Mouse (Mus musculus): ENCODE results near the gene Dnal1. TPM values are rescaled to one million over a fixed set of nuclear protein-coding genes. Genes with fewer than 3 reads are reported as not detected.

The Dnal1 gene
- polyA plus RNA-seq, 1 experiment from 2014 or later = 6.1 TPM

GRCm38 (mm10) chr12:84172216-84172615, 58.0 kb downstream of the Dnal1 start:
- H3K4me2 ChIP-seq (replicated peaks) = no peak overlapping the region
- H3K27me3 ChIP-seq = no peaks in the 10 kb centered on the region
- H3K27ac ChIP-seq = no peak overlapping the region
- H3K4me3 ChIP-seq = no peak overlapping the region
- peaks cover 47% of the 10 kb centered on the region for H3K36me3 ChIP-seq
- no peak overlapping the region for H3K9ac ChIP-seq
- H3K4me1 ChIP-seq = peaks cover 35% of the 10 kb centered on the region
- no peaks in the 10 kb centered on the region for H3K9me3 ChIP-seq
- 93% methylated on average over 3 of the region's 3 CpGs for WGBS
- no peak for ATAC-seq (ENCODE audit: low FRiP score, low read depth)

GRCm38 (mm10) chr12:84172862-84173261, 58.7 kb downstream of the Dnal1 start:
- 93% methylated on average over 17 of the region's 17 CpGs for WGBS
- Histone ChIP-seq H3K36me3 (peaks cover 43% of the 10 kb centered on the region), H3K27ac (no peak overlapping the region), H3K27me3 (no peaks in the 10 kb centered on the region), H3K4me1 (peaks cover 42% of the 10 kb centered on the region), H3K9me3 (no peaks in the 10 kb centered on the region), H3K9ac (no peak overlapping the region), H3K4me3 (no peak overlapping the region), H3K4me2 (replicated peaks) (no peak overlapping the region)
- no peak for ATAC-seq (ENCODE audit: low FRiP score, low read depth)

- WGBS = 91% methylated on average over 13 of the region's 13 CpGs
- H3K9me3 ChIP-seq = no peaks in the 10 kb centered on the region
- no peak for ATAC-seq (ENCODE audit: low FRiP score, low read depth)
- H3K27ac ChIP-seq = no peak overlapping the region
- H3K27me3 ChIP-seq = no peaks in the 10 kb centered on the region
- peaks cover 43% of the 10 kb centered on the region for H3K36me3 ChIP-seq
- H3K4me1 ChIP-seq = peaks cover 47% of the 10 kb centered on the region
- H3K9ac ChIP-seq = no peak overlapping the region
- no peak overlapping the region for H3K4me2 ChIP-seq (replicated peaks)
- H3K4me3 ChIP-seq = no peak overlapping the region
Measured at GRCm38 (mm10) chr12:84173309-84173915, 59.2 kb downstream of the Dnal1 start.

GRCm38 (mm10) chr12:84174190-84174811, 60.1 kb downstream of the Dnal1 start:
- peaks cover 41% of the 10 kb centered on the region for H3K36me3 ChIP-seq
- no peaks in the 10 kb centered on the region for H3K9me3 ChIP-seq
- H3K9ac ChIP-seq = 0 out of 2 replicates have a peak overlapping the region, but pooled peaks have one; percentile 8
- H3K27ac ChIP-seq = no peak overlapping the region; the same call in 1 of the 2 replicates
- peak overlapping the region; percentile 72; the same call in 1 of the 2 replicates for H3K4me2 ChIP-seq (replicated peaks)
- WGBS = 79% methylated on average over 9 of the region's 9 CpGs
- H3K4me3 ChIP-seq = no peak overlapping the region
- H3K27me3 ChIP-seq = no peaks in the 10 kb centered on the region
- peaks cover 56% of the 10 kb centered on the region for H3K4me1 ChIP-seq
- no peak for ATAC-seq (ENCODE audit: low FRiP score, low read depth)

- H3K4me3 ChIP-seq = no peak overlapping the region
- no peak for ATAC-seq (ENCODE audit: low FRiP score, low read depth)
- peak overlapping the region; percentile 72 for H3K4me2 ChIP-seq (replicated peaks)
- peaks cover 37% of the 10 kb centered on the region for H3K36me3 ChIP-seq
- H3K9ac ChIP-seq = 0 out of 2 replicates have a peak overlapping the region, but pooled peaks have one; percentile 8
- H3K27ac ChIP-seq = no peak overlapping the region; the same call in 1 of the 2 replicates
- H3K9me3 ChIP-seq = no peaks in the 10 kb centered on the region
- H3K4me1 ChIP-seq = peaks cover 62% of the 10 kb centered on the region
- 78% methylated on average over 6 of the region's 6 CpGs for WGBS
- H3K27me3 ChIP-seq = no peaks in the 10 kb centered on the region
Measured at GRCm38 (mm10) chr12:84174871-84175270, 60.7 kb downstream of the Dnal1 start.

GRCm38 (mm10) chr12:84175659-84176061, 61.5 kb downstream of the Dnal1 start:
- H3K27me3 ChIP-seq = no peaks in the 10 kb centered on the region
- H3K4me2 ChIP-seq (replicated peaks) = peak overlapping the region; percentile 72
- peak overlapping the region; percentile 76 for H3K9ac ChIP-seq
- H3K9me3 ChIP-seq = no peaks in the 10 kb centered on the region
- H3K4me3 ChIP-seq = peak overlapping the region; percentile 51
- peak; percentile 82 for ATAC-seq (ENCODE audit: low FRiP score, low read depth)
- peak overlapping the region; percentile 94 for H3K27ac ChIP-seq
- H3K4me1 ChIP-seq = peaks cover 69% of the 10 kb centered on the region
- H3K36me3 ChIP-seq = peaks cover 32% of the 10 kb centered on the region
- WGBS = under 1% methylated on average over 20 of the region's 20 CpGs

- H3K27ac ChIP-seq = peak overlapping the region; percentile 94
- WGBS = 4% methylated on average over 12 of the region's 13 CpGs
- peak overlapping the region; percentile 72 for H3K4me2 ChIP-seq (replicated peaks)
- H3K27me3 ChIP-seq = no peaks in the 10 kb centered on the region
- peaks cover 75% of the 10 kb centered on the region for H3K4me1 ChIP-seq
- H3K36me3 ChIP-seq = peaks cover 26% of the 10 kb centered on the region
- no peaks in the 10 kb centered on the region for H3K9me3 ChIP-seq
- peak overlapping the region; percentile 51 for H3K4me3 ChIP-seq
- ATAC-seq (ENCODE audit: low FRiP score, low read depth) = no peak
- H3K9ac ChIP-seq = peak overlapping the region; percentile 76
Measured at GRCm38 (mm10) chr12:84176126-84176769, 62.1 kb downstream of the Dnal1 start.

- H3K9ac ChIP-seq = peak overlapping the region; percentile 31
- no peaks in the 10 kb centered on the region for H3K27me3 ChIP-seq
- H3K36me3 ChIP-seq = peaks cover 18% of the 10 kb centered on the region
- peak overlapping the region; percentile 94; the same call in 1 of the 2 replicates for H3K27ac ChIP-seq
- H3K4me2 ChIP-seq (replicated peaks) = peak overlapping the region; percentile 72
- 45% methylated on average over 6 of the region's 6 CpGs for WGBS
- peaks cover 84% of the 10 kb centered on the region for H3K4me1 ChIP-seq
- no peak overlapping the region for H3K4me3 ChIP-seq
- no peak for ATAC-seq (ENCODE audit: low FRiP score, low read depth)
- no peaks in the 10 kb centered on the region for H3K9me3 ChIP-seq
Measured at GRCm38 (mm10) chr12:84176886-84177765, 63.0 kb downstream of the Dnal1 start.

- Histone ChIP-seq H3K27ac (no peak overlapping the region), H3K4me3 (no peak overlapping the region), H3K4me2 (replicated peaks) (no peak overlapping the region), H3K9me3 (no peaks in the 10 kb centered on the region), H3K9ac (no peak overlapping the region), H3K4me1 (peaks cover 85% of the 10 kb centered on the region), H3K36me3 (peaks cover 11% of the 10 kb centered on the region), H3K27me3 (no peaks in the 10 kb centered on the region)
- WGBS = 39% methylated on average over 1 of the region's 1 CpGs
- ATAC-seq (ENCODE audit: low FRiP score, low read depth) = no peak
Measured at GRCm38 (mm10) chr12:84178052-84178451, 63.9 kb downstream of the Dnal1 start.

GRCm38 (mm10) chr12:84178652-84179445, 64.7 kb downstream of the Dnal1 start:
- no peak for ATAC-seq (ENCODE audit: low FRiP score, low read depth)
- Histone ChIP-seq H3K9ac (no peak overlapping the region), H3K4me2 (replicated peaks) (no peak overlapping the region), H3K9me3 (no peaks in the 10 kb centered on the region), H3K4me3 (no peak overlapping the region), H3K27ac (peak overlapping the region; percentile 15; the same call in 1 of the 2 replicates), H3K4me1 (peaks cover 83% of the 10 kb centered on the region), H3K36me3 (peaks cover 3% of the 10 kb centered on the region), H3K27me3 (no peaks in the 10 kb centered on the region)
- WGBS = 67% methylated on average over 10 of the region's 10 CpGs

- Histone ChIP-seq H3K27me3 (no peaks in the 10 kb centered on the region), H3K9me3 (no peaks in the 10 kb centered on the region), H3K4me1 (peaks cover 75% of the 10 kb centered on the region), H3K36me3 (no peaks in the 10 kb centered on the region), H3K9ac (no peak overlapping the region; the same call in 1 of the 2 replicates), H3K27ac (peak overlapping the region; percentile 63; the same call in 1 of the 2 replicates), H3K4me3 (no peak overlapping the region), H3K4me2 (replicated peaks) (peak overlapping the region; percentile 31; the same call in 1 of the 2 replicates)
- ATAC-seq (ENCODE audit: low FRiP score, low read depth) = no peak; the same call in 1 of the 2 replicates
- 58% methylated on average over 3 of the region's 3 CpGs for WGBS
Measured at GRCm38 (mm10) chr12:84180090-84180489, 65.9 kb downstream of the Dnal1 start.

All from limb, embryonic 13.5 days (tissue).